Mouse (Mus musculus) heart, postnatal 0 days (tissue): Measurements from ENCODE around the gene Il11ra1.
"Not testable (repeated sequence)": the region's sequence is repeated elsewhere in the genome, so short reads cannot be mapped to it uniquely, and the experiment has no call there.

ENCODE experiments used
- CTCF ChIP-seq: IDR thresholded peaks from 2 replicates; pipeline ENCODE4 v1.5.1; 2016; ENCODE audit warnings: antibody characterized with exemption, control low read depth, low read depth
- EP300 ChIP-seq: IDR thresholded peaks from 2 replicates; pipeline ENCODE4 v1.6.1; 2016; ENCODE audit warnings: antibody characterized with exemption, low read depth

DNA sequence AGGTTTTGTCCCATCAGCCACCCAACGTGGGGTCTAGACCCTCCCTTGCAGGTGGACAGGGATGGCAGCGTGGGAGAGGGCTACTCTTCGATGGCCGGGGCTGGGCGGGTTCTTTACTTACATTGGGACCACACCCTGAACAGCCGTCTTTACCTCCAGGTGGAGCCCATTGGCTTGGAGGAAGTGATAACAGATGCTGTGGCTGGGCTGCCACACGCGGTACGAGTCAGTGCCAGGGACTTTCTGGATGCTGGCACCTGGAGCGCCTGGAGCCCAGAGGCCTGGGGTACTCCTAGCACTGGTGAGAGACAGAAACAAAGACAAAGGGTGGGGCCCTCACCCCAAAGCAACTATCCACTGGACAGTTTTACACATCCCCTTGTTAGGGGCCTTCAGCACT lies 67.5 kb downstream of the Il11ra1 start:
- TF ChIP-seq CTCF, EP300: not testable (repeated sequence)
